Mouse (Mus musculus) spleen, adult 2 months (tissue): ENCODE results near the gene Klhl29. TPM values are rescaled to one million over a fixed set of nuclear protein-coding genes. Genes with fewer than 3 reads are reported as not detected.

Experiments
- DNase-seq, 2 experiments: peaks; one replicate each; pipeline versions ENCODE4 v3.0.0 to v3.0.0-alpha.2; 2012 to 2021; ENCODE audit warnings: low spot score in 2 of 2, low read depth in 1 of 2
- H3K27ac ChIP-seq: fragments of 200-500 bp; 2 replicates; pipeline ENCODE4 v1.5.1; 2012; ENCODE audit warnings: low read length, inconsistent platforms; ENCODE audit not compliant: insufficient read depth
- H3K27me3 ChIP-seq: fragments of 200-500 bp; 2 replicates; pipeline ENCODE4 v1.6.1; 2012; ENCODE audit warnings: mild to moderate bottlenecking, moderate library complexity, low read length, inconsistent platforms; ENCODE audit not compliant: control insufficient read depth, insufficient read depth
- H3K36me3 ChIP-seq: fragments of 200-500 bp; 2 replicates; pipeline ENCODE4 v1.6.1; 2012; ENCODE audit warnings: mild to moderate bottlenecking, low read length, inconsistent platforms; ENCODE audit not compliant: control insufficient read depth, insufficient read depth
- H3K4me1 ChIP-seq: fragments of 200-500 bp; 2 replicates; pipeline ENCODE4 v1.6.1; 2011; ENCODE audit warnings: inconsistent platforms; ENCODE audit not compliant: control insufficient read depth, insufficient read depth, insufficient read length
- H3K4me3 ChIP-seq: fragments of 200-500 bp; 2 replicates; pipeline ENCODE4 v1.5.1; 2011; ENCODE audit warnings: mild to moderate bottlenecking, inconsistent platforms; ENCODE audit not compliant: insufficient read depth, insufficient read length; ENCODE audit errors: extremely low read depth
- CTCF ChIP-seq: fragments of 200-500 bp; IDR thresholded peaks from 2 replicates; pipeline ENCODE4 v1.5.1; 2011; ENCODE audit warnings: mild to moderate bottlenecking, inconsistent platforms; ENCODE audit not compliant: insufficient read depth, insufficient read length, insufficient replicate concordance; ENCODE audit errors: extremely low read depth
- POLR2A ChIP-seq: fragments of 200-500 bp; IDR thresholded peaks from 2 replicates; pipeline ENCODE4 v1.6.1; 2011; ENCODE audit warnings: low read depth, low read length, inconsistent platforms
- WGBS: fragments of 180-500 bp; shearing (Covaris S2); methylation state at CpG from one replicate; pipeline ENCODE4 v1.1.7; 2018; 5-methylcytosine and 5-hydroxymethylcytosine counted together
- polyA plus RNA-seq: library from polyadenylated mRNA; depleted of rRNA; stranded (reverse); fragments of >200 nt; gene quantifications from 2 replicates; pipeline ENCODE4 v1.2.3, GENCODE M21; 2012

The Klhl29 gene
- polyA plus RNA-seq, 1 experiment: 6.4 TPM

GRCm38 (mm10) chr12:5322444-5323087 is 52.9 kb downstream of the Klhl29 start:
- Histone ChIP-seq H3K27me3 (no peaks in the 10 kb centered on the region), H3K36me3 (no peaks in the 10 kb centered on the region), H3K4me1 (no peaks in the 10 kb centered on the region), H3K4me3 (no peak overlapping the region), H3K27ac (no peak overlapping the region)
- TF ChIP-seq POLR2A (no peak), CTCF (no peak)
- no peak for DNase-seq
- 89% methylated on average over 9 of the region's 9 CpGs for WGBS

GRCm38 (mm10) chr12:5321017-5321416 is 54.5 kb downstream of the Klhl29 start:
- no peak overlapping the region for H3K4me3 ChIP-seq
- H3K27ac ChIP-seq: no peak overlapping the region
- 94% methylated on average over 3 of the region's 3 CpGs for WGBS
- TF ChIP-seq CTCF: no peak
- TF ChIP-seq POLR2A: no peak
- H3K36me3 ChIP-seq: no peaks in the 10 kb centered on the region
- H3K4me1 ChIP-seq: no peaks in the 10 kb centered on the region
- DNase-seq: no peak
- no peaks in the 10 kb centered on the region for H3K27me3 ChIP-seq

- Histone ChIP-seq H3K27me3 (no peaks in the 10 kb centered on the region), H3K4me1 (no peaks in the 10 kb centered on the region), H3K36me3 (no peaks in the 10 kb centered on the region), H3K27ac (no peak overlapping the region), H3K4me3 (no peak overlapping the region)
- 60% methylated on average over 12 of the region's 12 CpGs for WGBS
- no peak for TF ChIP-seq CTCF
- DNase-seq: no peak
These were observed 56.0 kb downstream of the Klhl29 start for GRCm38 (mm10) chr12:5319359-5319973.

- Histone ChIP-seq H3K27ac (no peak overlapping the region), H3K4me3 (no peak overlapping the region), H3K36me3 (no peaks in the 10 kb centered on the region), H3K27me3 (no peaks in the 10 kb centered on the region), H3K4me1 (no peaks in the 10 kb centered on the region)
- DNase-seq: no peak
- 92% methylated on average over 9 of the region's 9 CpGs for WGBS
- TF ChIP-seq CTCF (no peak), POLR2A (no peak)
These were observed 59.4 kb downstream of the Klhl29 start for GRCm38 (mm10) chr12:5316029-5316567.

- WGBS: 81% methylated on average over 2 of the region's 2 CpGs
- H3K4me1 ChIP-seq: no peaks in the 10 kb centered on the region
- no peak overlapping the region for H3K27ac ChIP-seq
- no peak for TF ChIP-seq CTCF
- no peak for TF ChIP-seq POLR2A
- no peaks in the 10 kb centered on the region for H3K27me3 ChIP-seq
- no peak overlapping the region for H3K4me3 ChIP-seq
- DNase-seq: no peak
- H3K36me3 ChIP-seq: no peaks in the 10 kb centered on the region
These were observed 67.6 kb downstream of the Klhl29 start for GRCm38 (mm10) chr12:5307923-5308322.

GRCm38 (mm10) chr12:5305466-5305865 is 70.0 kb downstream of the Klhl29 start:
- Histone ChIP-seq H3K4me1 (no peaks in the 10 kb centered on the region), H3K27ac (no peak overlapping the region), H3K36me3 (no peaks in the 10 kb centered on the region), H3K4me3 (no peak overlapping the region), H3K27me3 (no peaks in the 10 kb centered on the region)
- no peak for DNase-seq
- no peak for TF ChIP-seq POLR2A
- TF ChIP-seq CTCF: no peak
- WGBS: 46% methylated on average over 1 of the region's 1 CpGs

GRCm38 (mm10) chr12:5303912-5304311 is 71.6 kb downstream of the Klhl29 start:
- H3K27ac ChIP-seq: no peak overlapping the region
- TF ChIP-seq POLR2A: no peak
- no peak for DNase-seq
- H3K27me3 ChIP-seq: no peaks in the 10 kb centered on the region
- H3K4me3 ChIP-seq: no peak overlapping the region
- H3K36me3 ChIP-seq: no peaks in the 10 kb centered on the region
- 87% methylated on average over 5 of the region's 5 CpGs for WGBS
- no peaks in the 10 kb centered on the region for H3K4me1 ChIP-seq

- Histone ChIP-seq H3K27ac (no peak overlapping the region), H3K36me3 (no peaks in the 10 kb centered on the region), H3K4me1 (no peaks in the 10 kb centered on the region), H3K27me3 (no peaks in the 10 kb centered on the region), H3K4me3 (no peak overlapping the region)
- WGBS: 96% methylated on average over 4 of the region's 4 CpGs
- no peak for TF ChIP-seq POLR2A
- no peak for TF ChIP-seq CTCF
- DNase-seq: no peak
These were observed 72.4 kb downstream of the Klhl29 start for GRCm38 (mm10) chr12:5303100-5303499.
